Mouse (Mus musculus) limb, embryonic 15.5 days (tissue): Measurements from ENCODE around the gene Csk. TPM values are rescaled to one million over a fixed set of nuclear protein-coding genes. Genes with fewer than 3 reads are reported as not detected.

Experiments used
- ATAC-seq: fragments of 200-750 bp; cut with Nextera tagmentation; 2 replicates; pipeline ENCODE4 v1.8.0; 2017; ENCODE audit warnings: low read depth, moderate TSS enrichment; ENCODE audit not compliant: insufficient number of reproducible peaks, low FRiP score, low TSS enrichment
- H3K27ac ChIP-seq: fragments of 300-500 bp; sonication (generic); 2 replicates; pipeline ENCODE4 v1.5.1; 2015; ENCODE audit warnings: moderate library complexity, mild to moderate bottlenecking, inconsistent platforms
- H3K27me3 ChIP-seq: fragments of 300-500 bp; sonication (generic); 2 replicates; pipeline ENCODE4 v1.6.1; 2015; ENCODE audit warnings: inconsistent platforms
- H3K36me3 ChIP-seq: fragments of 300-500 bp; sonication (generic); 2 replicates; pipeline ENCODE4 v1.6.1; 2015; ENCODE audit warnings: inconsistent platforms
- H3K4me1 ChIP-seq: fragments of 300-500 bp; sonication (generic); 2 replicates; pipeline ENCODE4 v1.6.1; 2015; ENCODE audit warnings: inconsistent platforms
- H3K4me2 ChIP-seq: fragments of 300-500 bp; sonication (generic); 2 replicates; pipeline ENCODE4 v1.6.1; 2015; ENCODE audit warnings: mild to moderate bottlenecking, inconsistent platforms
- H3K4me3 ChIP-seq: fragments of 300-500 bp; sonication (generic); 2 replicates; pipeline ENCODE4 v1.5.1; 2015; ENCODE audit warnings: mild to moderate bottlenecking, inconsistent platforms
- H3K9ac ChIP-seq: fragments of 300-500 bp; sonication (generic); 2 replicates; pipeline ENCODE4 v1.6.1; 2015; ENCODE audit warnings: inconsistent platforms
- H3K9me3 ChIP-seq: fragments of 300-500 bp; sonication (generic); 2 replicates; pipeline ENCODE4 v1.6.1; 2016; ENCODE audit warnings: inconsistent platforms
- WGBS: fragments of 180-500 bp; shearing (Covaris S2); methylation state at CpG from one replicate; pipeline ENCODE4 v1.1.7; 2015; 5-methylcytosine and 5-hydroxymethylcytosine counted together
- polyA plus RNA-seq: library from polyadenylated mRNA; unstranded; fragments of >200 nt; fragmentation: Nextera tagmentation; extraction: Ambion mirVana; gene quantifications from 2 replicates; pipeline ENCODE4 v1.2.1, GENCODE M21; 2015

Csk gene
- polyA plus RNA-seq, 1 experiment from 2014 or later = 29.0 TPM

- Histone ChIP-seq H3K4me2 (peak overlapping the region; percentile 83), H3K27ac (peak overlapping the region; percentile 96), H3K36me3 (peaks cover 11% of the 10 kb centered on the region; the same call in 1 of the 2 replicates), H3K9ac (peak overlapping the region; percentile 100), H3K27me3 (no peaks in the 10 kb centered on the region), H3K4me1 (peaks cover 53% of the 10 kb centered on the region), H3K9me3 (no peaks in the 10 kb centered on the region), H3K4me3 (peak overlapping the region; percentile 94)
- ATAC-seq = no peak
- under 1% methylated on average over 18 of the region's 18 CpGs for WGBS
Measured at GRCm38 (mm10) chr9:57644442-57644943, 8.9 kb downstream of the Csk start.

GRCm38 (mm10) chr9:57643856-57644180 is 9.6 kb downstream of the Csk start:
- ATAC-seq = no peak
- peak overlapping the region; percentile 83 for H3K4me2 ChIP-seq
- no peaks in the 10 kb centered on the region for H3K9me3 ChIP-seq
- H3K27me3 ChIP-seq = no peaks in the 10 kb centered on the region
- peaks cover 11% of the 10 kb centered on the region; the same call in 1 of the 2 replicates for H3K36me3 ChIP-seq
- H3K4me3 ChIP-seq = peak overlapping the region; percentile 94
- peak overlapping the region; percentile 27; the same call in 1 of the 2 replicates for H3K27ac ChIP-seq
- H3K4me1 ChIP-seq = peaks cover 60% of the 10 kb centered on the region
- 29% methylated on average over 7 of the region's 7 CpGs for WGBS
- H3K9ac ChIP-seq = peak overlapping the region; percentile 100

- Histone ChIP-seq H3K4me1 (peaks cover 65% of the 10 kb centered on the region), H3K4me3 (peak overlapping the region; percentile 94), H3K27me3 (no peaks in the 10 kb centered on the region), H3K9ac (peak overlapping the region; percentile 100; the same call in 1 of the 2 replicates), H3K36me3 (peaks cover 11% of the 10 kb centered on the region; the same call in 1 of the 2 replicates), H3K27ac (peak overlapping the region; percentile 27; the same call in 1 of the 2 replicates), H3K4me2 (peak overlapping the region; percentile 83), H3K9me3 (no peaks in the 10 kb centered on the region)
- no peak for ATAC-seq
- 65% methylated on average over 9 of the region's 9 CpGs for WGBS
Measured at GRCm38 (mm10) chr9:57643169-57643855, 10.1 kb downstream of the Csk start.

- H3K4me3 ChIP-seq = no peak overlapping the region; the same call in 1 of the 2 replicates
- no peaks in the 10 kb centered on the region for H3K9me3 ChIP-seq
- H3K27me3 ChIP-seq = no peaks in the 10 kb centered on the region
- H3K9ac ChIP-seq = no peak overlapping the region
- no peak for ATAC-seq
- WGBS = 79% methylated on average over 13 of the region's 13 CpGs
- H3K4me2 ChIP-seq = no peak overlapping the region
- H3K27ac ChIP-seq = 0 out of 2 replicates have a peak overlapping the region, but pooled peaks have one; percentile 88
- peaks cover 79% of the 10 kb centered on the region for H3K4me1 ChIP-seq
- H3K36me3 ChIP-seq = peaks cover 11% of the 10 kb centered on the region; the same call in 1 of the 2 replicates
Measured at GRCm38 (mm10) chr9:57641775-57642550, 11.5 kb downstream of the Csk start.

- peak overlapping the region; percentile 46 for H3K4me2 ChIP-seq
- 83% methylated on average over 1 of the region's 1 CpGs for WGBS
- H3K4me1 ChIP-seq = peaks cover 80% of the 10 kb centered on the region
- peaks cover 11% of the 10 kb centered on the region; the same call in 1 of the 2 replicates for H3K36me3 ChIP-seq
- H3K27ac ChIP-seq = peak overlapping the region; percentile 88
- peak overlapping the region; percentile 18 for H3K4me3 ChIP-seq
- ATAC-seq = no peak
- no peaks in the 10 kb centered on the region for H3K27me3 ChIP-seq
- H3K9me3 ChIP-seq = no peaks in the 10 kb centered on the region
- peak overlapping the region; percentile 0; the same call in 1 of the 2 replicates for H3K9ac ChIP-seq
Measured at GRCm38 (mm10) chr9:57641022-57641421, 12.4 kb downstream of the Csk start.

- Histone ChIP-seq H3K9ac (0 out of 2 replicates have a peak overlapping the region, but pooled peaks have one; percentile 23), H3K4me1 (peaks cover 78% of the 10 kb centered on the region), H3K9me3 (no peaks in the 10 kb centered on the region), H3K4me3 (peak overlapping the region; percentile 18), H3K4me2 (peak overlapping the region; percentile 46), H3K27ac (peak overlapping the region; percentile 88), H3K27me3 (no peaks in the 10 kb centered on the region), H3K36me3 (peaks cover 11% of the 10 kb centered on the region; the same call in 1 of the 2 replicates)
- WGBS = 5% methylated on average over 15 of the region's 15 CpGs
- ATAC-seq = peak; percentile 46; the same call in 1 of the 2 replicates
Measured at GRCm38 (mm10) chr9:57640384-57640783, 13.0 kb downstream of the Csk start.

- Histone ChIP-seq H3K9ac (peak overlapping the region; percentile 23; the same call in 1 of the 2 replicates), H3K36me3 (peaks cover 11% of the 10 kb centered on the region; the same call in 1 of the 2 replicates), H3K27me3 (no peaks in the 10 kb centered on the region), H3K27ac (peak overlapping the region; percentile 88), H3K9me3 (no peaks in the 10 kb centered on the region), H3K4me2 (peak overlapping the region; percentile 46), H3K4me3 (peak overlapping the region; percentile 18), H3K4me1 (peaks cover 76% of the 10 kb centered on the region)
- ATAC-seq = no peak
- 53% methylated on average over 5 of the region's 5 CpGs for WGBS
Measured at GRCm38 (mm10) chr9:57639661-57640328, 13.6 kb downstream of the Csk start.

GRCm38 (mm10) chr9:57638651-57639459 is 14.6 kb downstream of the Csk start:
- H3K27ac ChIP-seq = peak overlapping the region; percentile 88
- no peak for ATAC-seq
- H3K4me1 ChIP-seq = peaks cover 74% of the 10 kb centered on the region
- H3K9me3 ChIP-seq = no peaks in the 10 kb centered on the region
- H3K4me3 ChIP-seq = no peak overlapping the region; the same call in 1 of the 2 replicates
- no peaks in the 10 kb centered on the region for H3K27me3 ChIP-seq
- H3K9ac ChIP-seq = no peak overlapping the region; the same call in 1 of the 2 replicates
- 16% methylated on average over 8 of the region's 8 CpGs for WGBS
- H3K4me2 ChIP-seq = peak overlapping the region; percentile 26
- peaks cover 11% of the 10 kb centered on the region; the same call in 1 of the 2 replicates for H3K36me3 ChIP-seq

GRCm38 (mm10) chr9:57637741-57638322 is 15.6 kb downstream of the Csk start:
- ATAC-seq = peak; percentile 40; the same call in 1 of the 2 replicates
- H3K9ac ChIP-seq = no peak overlapping the region
- H3K4me3 ChIP-seq = no peak overlapping the region
- peaks cover 11% of the 10 kb centered on the region; the same call in 1 of the 2 replicates for H3K36me3 ChIP-seq
- peak overlapping the region; percentile 26 for H3K4me2 ChIP-seq
- H3K9me3 ChIP-seq = no peaks in the 10 kb centered on the region
- WGBS = 23% methylated on average over 6 of the region's 6 CpGs
- H3K27me3 ChIP-seq = no peaks in the 10 kb centered on the region
- peaks cover 70% of the 10 kb centered on the region for H3K4me1 ChIP-seq
- peak overlapping the region; percentile 88 for H3K27ac ChIP-seq

- peaks cover 65% of the 10 kb centered on the region for H3K4me1 ChIP-seq
- H3K4me3 ChIP-seq = no peak overlapping the region
- H3K4me2 ChIP-seq = 0 out of 2 replicates have a peak overlapping the region, but pooled peaks have one; percentile 26
- H3K27ac ChIP-seq = peak overlapping the region; percentile 88
- peaks cover 10% of the 10 kb centered on the region; the same call in 1 of the 2 replicates for H3K36me3 ChIP-seq
- 0 out of 2 replicates have a peak, but pooled peaks have one; percentile 12 for ATAC-seq
- WGBS = 55% methylated on average over 3 of the region's 3 CpGs
- H3K9ac ChIP-seq = no peak overlapping the region
- no peaks in the 10 kb centered on the region for H3K27me3 ChIP-seq
- no peaks in the 10 kb centered on the region for H3K9me3 ChIP-seq
Measured at GRCm38 (mm10) chr9:57637272-57637671, 16.2 kb downstream of the Csk start.
